Mouse (Mus musculus) ovary, postnatal 14 days (tissue): ENCODE results near the gene Pcgf1.

ENCODE experiments used
- DNase-seq: peaks from one replicate; pipeline ENCODE4 v3.0.0; 2022; ENCODE audit warnings: low spot score

Gene Pcgf1

GRCm38 (mm10) chr6:83077630-83078323, at the start of gene Pcgf1:
Gene Pcgf1, plus strand, starts transcription at chr6:83077869.
- DNase-seq, result no peak

GRCm38 (mm10) chr6:83029777-83030176, 47.9 kb upstream of the Pcgf1 start:
- DNase-seq, result no peak

DNA sequence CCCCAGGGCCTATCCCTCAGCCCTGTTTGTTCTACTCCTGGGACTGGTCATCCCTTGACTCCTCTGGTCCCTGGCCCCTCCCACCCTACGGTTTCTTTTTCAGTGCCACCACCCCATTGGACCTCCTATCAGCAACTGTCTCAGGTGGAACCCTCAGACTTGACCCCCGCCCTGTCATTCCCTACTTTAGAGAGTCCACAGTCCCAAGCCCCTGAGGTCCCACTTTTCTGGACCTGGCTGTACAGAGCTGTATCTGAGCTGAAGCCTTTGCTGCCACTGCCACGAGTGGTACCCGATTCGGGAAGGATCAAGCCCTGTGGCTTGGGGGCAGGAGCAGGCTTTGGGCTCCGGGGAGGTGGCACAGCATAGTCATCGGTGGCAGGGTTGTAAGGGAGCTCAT, 46.6 kb upstream of the Pcgf1 start:
- no peak for DNase-seq

DNA sequence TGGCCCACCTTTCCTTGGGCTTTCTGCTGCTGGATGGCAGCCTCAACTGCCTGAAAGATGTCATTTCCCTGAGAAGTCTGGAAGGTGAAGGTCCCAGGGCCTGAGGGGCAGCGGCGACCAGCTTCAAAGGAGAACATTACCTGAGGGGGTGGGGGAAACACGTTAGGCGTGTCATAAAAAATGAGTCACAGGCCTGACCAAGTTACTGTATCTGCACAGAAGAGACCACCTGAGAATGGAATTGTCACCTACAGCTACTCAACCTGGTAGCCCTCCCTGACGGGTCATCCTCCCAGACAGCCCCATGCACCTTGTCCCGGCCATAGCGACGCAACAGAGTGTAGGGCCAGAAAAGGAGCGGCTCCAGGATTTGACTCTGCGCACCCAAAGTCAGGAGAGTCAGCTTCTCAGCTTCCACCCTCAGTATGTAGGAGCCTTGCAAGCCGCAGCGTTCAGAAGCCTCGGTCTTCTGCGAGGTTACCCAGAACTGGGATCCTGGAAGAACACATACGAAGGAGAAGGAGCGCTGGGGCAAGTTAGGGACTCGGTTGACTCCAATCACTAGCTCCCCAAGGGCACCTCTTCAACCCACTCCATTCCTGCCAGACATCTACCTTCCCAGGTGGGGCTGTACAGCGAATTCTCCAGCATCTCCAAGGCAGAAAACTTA, 45.6 kb upstream of the Pcgf1 start:
- DNase-seq, result no peak

GRCm38 (mm10) chr6:83032769-83033191, 44.9 kb upstream of the Pcgf1 start:
- DNase-seq, result peak; percentile 27

- DNase-seq, result peak; percentile 59
These were observed 44.2 kb upstream of the Pcgf1 start, which contains the start of the genes Dok1 and Loxl3 for GRCm38 (mm10) chr6:83033249-83034185. Gene Dok1, minus strand, starts transcription at chr6:83033471. Gene Loxl3, plus strand, starts transcription at chr6:83034173.

DNA sequence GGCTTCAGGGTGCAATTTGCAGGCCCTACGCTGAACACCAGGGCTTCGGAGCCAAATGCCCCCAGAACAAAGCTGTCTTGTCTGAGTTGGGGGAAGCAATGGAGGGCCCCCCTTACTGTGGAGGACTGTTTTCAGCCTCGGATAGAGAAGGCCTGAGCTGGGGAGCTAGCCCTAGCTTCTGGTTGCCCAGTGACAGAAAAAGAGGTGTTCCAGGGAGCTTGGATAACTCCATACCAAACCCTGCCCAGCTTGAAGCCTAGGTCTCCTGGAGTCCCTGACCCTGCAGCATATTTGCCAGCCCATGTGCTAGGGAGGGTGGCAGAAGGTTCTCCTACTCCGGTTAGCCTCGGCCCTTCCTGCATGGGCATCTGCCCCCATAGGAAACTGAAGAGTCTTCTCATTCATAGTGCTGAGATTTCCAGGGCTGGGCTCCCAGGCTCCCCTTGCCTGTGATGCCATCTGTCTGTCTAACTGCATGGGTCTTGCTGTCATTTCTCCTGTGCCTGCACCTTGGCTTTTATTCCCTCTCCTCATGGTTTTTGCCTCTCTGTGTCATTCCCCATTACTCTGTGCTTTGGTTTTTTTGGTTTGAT, 43.1 kb upstream of the Pcgf1 start:
- no peak for DNase-seq

DNA sequence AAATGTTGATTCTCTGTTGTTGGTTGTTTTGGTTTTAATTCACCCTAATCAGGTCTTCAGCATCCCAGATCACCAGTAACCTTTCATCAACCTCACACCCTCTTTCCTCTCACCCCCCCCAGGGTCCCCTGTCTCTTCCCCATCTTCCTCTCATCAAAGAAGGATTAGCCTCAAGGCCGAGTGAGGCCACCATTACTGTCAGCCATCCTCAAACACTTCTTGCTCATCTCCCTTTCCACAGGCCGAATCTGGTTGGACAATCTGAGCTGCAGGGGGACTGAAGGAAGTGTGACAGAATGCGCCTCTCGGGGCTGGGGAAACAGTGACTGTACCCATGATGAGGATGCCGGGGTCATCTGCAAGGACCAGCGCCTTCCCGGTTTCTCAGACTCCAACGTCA, 40.5 kb upstream of the Pcgf1 start:
- DNase-seq, result no peak

DNA sequence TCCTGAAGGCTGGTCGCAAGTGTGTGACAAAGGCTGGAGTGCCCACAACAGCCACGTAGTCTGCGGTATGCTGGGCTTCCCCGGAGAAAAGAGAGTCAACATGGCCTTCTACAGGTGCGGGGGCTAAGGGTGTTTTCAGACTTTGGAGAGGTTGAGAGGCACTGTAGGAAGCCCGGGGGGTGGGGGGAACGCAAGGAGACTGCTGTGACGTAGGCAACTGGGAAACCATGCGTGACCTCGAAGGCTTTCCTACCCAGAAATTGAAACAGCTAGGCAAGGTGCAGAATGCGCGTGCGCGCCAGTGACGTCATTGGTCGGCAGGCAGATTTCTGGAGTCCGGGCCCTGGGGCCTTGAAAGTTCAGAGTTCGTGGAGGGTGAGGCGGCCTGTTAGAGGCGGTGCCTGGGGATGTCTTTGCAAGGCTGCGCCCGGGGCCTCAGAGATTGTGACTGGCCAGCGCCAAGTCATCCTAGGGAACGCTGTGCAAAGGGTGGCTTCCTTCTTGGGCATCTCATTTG, 39.1 kb upstream of the Pcgf1 start:
- DNase-seq, result peak; percentile 90

DNA sequence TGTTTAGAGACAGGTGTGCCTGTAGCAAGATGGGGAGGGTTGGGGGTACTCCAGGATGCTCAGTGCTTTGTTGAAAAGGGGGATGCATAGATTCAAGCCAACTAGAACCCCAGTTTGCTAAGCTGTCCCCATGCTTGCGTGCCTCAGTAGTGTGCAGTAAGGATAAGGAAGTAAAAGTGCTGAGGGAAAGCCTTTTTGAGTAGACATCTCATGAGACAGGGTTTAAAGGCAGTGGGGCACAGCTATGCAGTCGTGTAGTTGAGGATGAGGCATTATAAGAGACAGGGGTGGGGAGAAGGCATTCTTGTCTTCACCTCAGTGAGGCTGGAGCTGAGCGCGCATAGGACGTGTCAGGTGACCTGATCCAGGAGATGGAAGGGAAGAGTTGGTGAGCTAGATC, 37.1 kb upstream of the Pcgf1 start:
- no peak for DNase-seq

- DNase-seq, result no peak
These were observed 34.1 kb upstream of the Pcgf1 start for GRCm38 (mm10) chr6:83043561-83043960.

DNA sequence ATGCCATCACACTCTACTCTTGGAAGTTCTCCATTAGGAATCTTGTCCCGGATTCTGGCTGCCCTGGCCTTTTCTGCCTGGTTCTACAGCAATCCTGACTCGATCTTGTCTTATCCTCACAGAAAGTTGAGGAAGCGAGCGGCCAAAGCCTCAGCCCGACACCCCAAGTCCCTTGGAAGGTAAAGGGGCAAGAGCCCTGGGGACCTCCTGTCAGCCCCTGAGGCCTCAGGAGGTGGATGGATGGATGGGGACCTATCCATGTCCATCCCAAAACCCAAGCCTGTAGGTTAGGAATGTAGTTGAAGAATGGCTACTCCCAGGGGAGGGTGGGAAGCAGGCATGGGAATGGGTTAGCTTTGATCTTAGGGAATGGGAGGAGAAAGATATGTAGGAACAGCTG, 33.7 kb upstream of the Pcgf1 start:
- DNase-seq, result no peak

- DNase-seq, result no peak
These were observed 32.9 kb upstream of the Pcgf1 start for GRCm38 (mm10) chr6:83044742-83045141.

DNA sequence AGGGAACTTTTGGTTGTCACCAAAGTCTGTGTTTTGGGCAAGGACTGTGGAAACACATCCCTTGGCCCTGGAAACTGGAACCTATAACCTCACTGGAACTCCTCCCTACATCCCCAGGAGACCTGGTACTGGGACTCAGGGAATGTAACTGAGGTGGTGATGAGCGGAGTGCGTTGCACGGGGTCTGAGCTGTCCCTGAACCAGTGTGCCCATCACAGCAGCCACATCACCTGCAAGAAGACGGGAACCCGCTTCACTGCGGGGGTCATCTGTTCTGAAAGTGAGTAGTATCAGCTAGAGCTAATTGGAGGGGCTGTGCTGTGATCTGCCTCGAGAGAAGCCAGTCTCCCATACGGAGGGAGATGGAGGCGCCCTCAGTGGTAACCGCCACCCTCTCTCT, 28.3 kb upstream of the Pcgf1 start:
- DNase-seq, result no peak

- no peak for DNase-seq
These were observed 24.3 kb upstream of the Pcgf1 start for GRCm38 (mm10) chr6:83053136-83053960.

- peak; percentile 89 for DNase-seq
These were observed 23.4 kb upstream of the Pcgf1 start, which contains the start of gene Aup1 for GRCm38 (mm10) chr6:83054074-83054851. Gene Aup1, plus strand, starts transcription at chr6:83054521.

- DNase-seq, result peak; percentile 29
These were observed 22.7 kb upstream of the Pcgf1 start, which contains the start of gene Htra2 for GRCm38 (mm10) chr6:83054871-83055431. Gene Htra2, minus strand, starts transcription at chr6:83055273.

DNA sequence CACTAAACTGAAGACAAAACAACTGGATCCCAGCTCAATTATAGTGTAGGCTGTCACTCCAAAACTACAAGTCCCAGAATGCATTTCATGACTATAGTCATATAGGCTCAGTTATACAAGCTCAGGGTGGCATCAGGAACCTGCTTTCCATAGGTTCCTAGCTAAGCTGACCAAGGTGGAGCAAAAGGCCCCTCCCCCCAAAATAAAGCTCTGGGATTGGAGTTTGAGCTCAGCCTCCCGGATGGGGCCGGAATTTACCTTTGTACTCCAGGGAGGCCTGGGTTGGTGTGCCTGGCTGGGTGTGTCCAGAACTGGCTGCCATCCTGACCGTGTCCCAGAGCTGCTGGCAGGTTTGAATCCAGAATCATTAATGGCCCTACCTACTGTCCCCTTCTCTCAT, 19.9 kb upstream of the Pcgf1 start, which contains the start of gene Dqx1:
Gene Dqx1 (plus strand): TSS at position 55 of the 400 bp plus-strand sequence.
- no peak for DNase-seq

DNA sequence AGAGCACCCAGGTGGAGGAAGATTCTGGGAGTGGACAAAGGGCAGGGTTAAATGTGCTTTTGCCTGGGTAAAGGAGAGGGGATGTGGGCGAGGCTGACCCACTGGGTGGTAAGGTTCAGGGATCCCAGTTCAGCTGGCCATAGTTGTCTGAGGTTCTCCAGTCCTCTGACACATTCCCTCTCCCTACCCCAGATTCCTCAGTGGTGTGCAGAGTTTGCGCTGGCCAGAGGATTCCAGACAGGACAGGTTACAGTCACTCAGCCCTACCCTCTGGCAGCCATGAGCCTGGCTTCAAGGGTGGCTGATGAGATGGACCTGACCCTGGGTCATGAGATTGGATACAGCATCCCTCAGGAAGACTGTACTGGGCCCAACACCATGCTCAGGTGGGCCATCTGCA, 18.9 kb upstream of the Pcgf1 start:
- no peak for DNase-seq

- DNase-seq, result no peak
These were observed 11.7 kb upstream of the Pcgf1 start for GRCm38 (mm10) chr6:83065995-83066394.
